Mouse (Mus musculus): ENCODE data around the gene Ppp1r9a.

The Ppp1r9a gene

GRCm38 (mm10) chr6:5037225-5037624, 134.5 kb downstream of the Ppp1r9a start:
- in situ Hi-C loops (cut with MboI; ENCODE audit: unreplicated experiment in 2 of 2) = no loop called here

GRCm38 (mm10) chr6:5038140-5038749, 135.5 kb downstream of the Ppp1r9a start:
- in situ Hi-C loops (cut with MboI; ENCODE audit: unreplicated experiment in 2 of 2) = no loop called here

- in situ Hi-C loops (cut with MboI; ENCODE audit: unreplicated experiment in 2 of 2) = no loop called here
These were observed 136.6 kb downstream of the Ppp1r9a start for GRCm38 (mm10) chr6:5039316-5039715.

GRCm38 (mm10) chr6:5045854-5046253, 143.1 kb downstream of the Ppp1r9a start:
- in situ Hi-C loops (cut with MboI; ENCODE audit: unreplicated experiment in 2 of 2) = no loop called here

- in situ Hi-C loops (cut with MboI; ENCODE audit: unreplicated experiment in 2 of 2) = no loop called here
These were observed 145.3 kb downstream of the Ppp1r9a start for GRCm38 (mm10) chr6:5048025-5048424.

- in situ Hi-C loops (cut with MboI; ENCODE audit: unreplicated experiment in 2 of 2) = no loop called here
These were observed 149.6 kb downstream of the Ppp1r9a start for GRCm38 (mm10) chr6:5052309-5052708.

GRCm38 (mm10) chr6:5054446-5055095, 151.9 kb downstream of the Ppp1r9a start:
- in situ Hi-C loops (cut with MboI; ENCODE audit: unreplicated experiment in 2 of 2) = no loop called here

GRCm38 (mm10) chr6:5074736-5075135, 172.0 kb downstream of the Ppp1r9a start:
- in situ Hi-C loops (cut with MboI; ENCODE audit: unreplicated experiment in 2 of 2) = no loop called here

- in situ Hi-C loops (cut with MboI; ENCODE audit: unreplicated experiment in 2 of 2) = no loop called here
These were observed 173.0 kb downstream of the Ppp1r9a start for GRCm38 (mm10) chr6:5075680-5076079.

GRCm38 (mm10) chr6:5078009-5078408, 175.3 kb downstream of the Ppp1r9a start:
- in situ Hi-C loops (cut with MboI; ENCODE audit: unreplicated experiment in 2 of 2) = no loop called here

- in situ Hi-C loops (cut with MboI; ENCODE audit: unreplicated experiment in 2 of 2) = no loop called here
These were observed 176.4 kb downstream of the Ppp1r9a start for GRCm38 (mm10) chr6:5079108-5079507.

- in situ Hi-C loops (cut with MboI; ENCODE audit: unreplicated experiment in 2 of 2) = no loop called here
These were observed 177.4 kb downstream of the Ppp1r9a start for GRCm38 (mm10) chr6:5080094-5080493.

GRCm38 (mm10) chr6:5080496-5080895, 177.8 kb downstream of the Ppp1r9a start:
- in situ Hi-C loops (cut with MboI; ENCODE audit: unreplicated experiment in 2 of 2) = no loop called here

- in situ Hi-C loops (cut with MboI; ENCODE audit: unreplicated experiment in 2 of 2) = no loop called here
These were observed 178.4 kb downstream of the Ppp1r9a start for GRCm38 (mm10) chr6:5081099-5081498.

- in situ Hi-C loops (cut with MboI; ENCODE audit: unreplicated experiment in 2 of 2) = no loop called here
These were observed 179.4 kb downstream of the Ppp1r9a start for GRCm38 (mm10) chr6:5082144-5082543.

GRCm38 (mm10) chr6:5082740-5083139, 180.0 kb downstream of the Ppp1r9a start:
- in situ Hi-C loops (cut with MboI; ENCODE audit: unreplicated experiment in 2 of 2) = no loop called here

- in situ Hi-C loops (cut with MboI; ENCODE audit: unreplicated experiment in 2 of 2) = no loop called here
These were observed 181.2 kb downstream of the Ppp1r9a start for GRCm38 (mm10) chr6:5083957-5084356.

GRCm38 (mm10) chr6:5091873-5092272, 189.2 kb downstream of the Ppp1r9a start:
- in situ Hi-C loops (cut with MboI; ENCODE audit: unreplicated experiment in 2 of 2) = no loop called here

GRCm38 (mm10) chr6:5092795-5093194, 190.1 kb downstream of the Ppp1r9a start:
- in situ Hi-C loops (cut with MboI; ENCODE audit: unreplicated experiment in 2 of 2) = no loop called here

GRCm38 (mm10) chr6:5093516-5093915, 190.8 kb downstream of the Ppp1r9a start:
- in situ Hi-C loops (cut with MboI; ENCODE audit: unreplicated experiment in 2 of 2) = no loop called here

- in situ Hi-C loops (cut with MboI; ENCODE audit: unreplicated experiment in 2 of 2) = no loop called here
These were observed 192.8 kb downstream of the Ppp1r9a start for GRCm38 (mm10) chr6:5095365-5095973.

GRCm38 (mm10) chr6:5097309-5097708, 194.6 kb downstream of the Ppp1r9a start:
- in situ Hi-C loops (cut with MboI; ENCODE audit: unreplicated experiment in 2 of 2) = no loop called here
